Mouse (Mus musculus) C3H10T1/2 (cell line): ENCODE data around the gene Scgb1b15. TPM values are rescaled to one million over a fixed set of nuclear protein-coding genes. Genes with fewer than 3 reads are reported as not detected.

ENCODE experiments used
- polyA plus RNA-seq, 2 experiments: library from polyadenylated mRNA; unstranded; fragments of >200 nt; fragmentation: generic; extraction: Trizol; gene quantifications; one replicate each; pipeline ENCODE4 v1.2.1; 2012; ENCODE audit warnings: missing spikeins in 2 of 2

Gene Scgb1b15
- polyA plus RNA-seq = not detected

GRCm38 (mm10) chr7:32836254-32836653 lies at the start of gene Scgb1b15:
TSS of gene Scgb1b15 (plus strand) at chr7:32836554.

GRCm38 (mm10) chr7:32829562-32829961 lies 6.8 kb upstream of the Scgb1b15 start, which contains the start of gene Scgb2b15:
TSS of gene Scgb2b15 (minus strand) at chr7:32829662.

Other genes starting within 250 kb of the Scgb1b15 start
- gene Scgb2b15, start 6.9 kb upstream of the Scgb1b15 start, polyA plus RNA-seq = not detected
- not detected for gene Scgb2b17, start 220.0 kb downstream of the Scgb1b15 start, polyA plus RNA-seq
- gene Scgb1b17, start 226.9 kb downstream of the Scgb1b15 start, polyA plus RNA-seq = not detected